In the genomic region with DNA sequence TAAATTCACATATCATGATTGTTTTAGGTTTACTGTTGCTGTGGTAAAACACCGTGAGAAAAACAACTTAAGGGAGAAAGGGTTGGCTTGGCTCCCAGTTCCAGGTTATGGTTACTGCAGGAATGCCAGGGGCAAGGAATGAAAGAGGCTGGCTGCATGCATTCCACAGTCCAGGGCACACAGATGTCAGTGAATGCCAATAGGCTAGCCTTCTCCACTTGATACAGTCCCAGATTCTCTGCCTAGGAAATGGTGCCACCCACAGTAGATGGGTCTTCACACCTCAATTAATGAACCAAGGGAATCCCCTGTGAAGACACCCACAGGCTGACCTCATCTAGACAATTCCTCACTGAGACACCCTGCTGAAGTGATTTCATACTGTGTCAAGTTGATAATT, we compare ENCODE assay signal across 18 mouse cellular contexts. TPM values are rescaled to one million over a fixed set of nuclear protein-coding genes. Genes with fewer than 3 reads are reported as not detected.
A peak's percentile ranks its signal among the peaks of the same experiment; 100 is the strongest.
DNase-seq lines count a peak whose midpoint lies in the region; ATAC-seq lines count a peak whose summit lies in the region.
"Had no signal": no experiment of that assay in that cellular context is flagged by ENCODE, and none has a peak within 500 bp of the region (broad histone marks: within the 10 kb centered on the region; RNA-seq: fewer than 3 reads in every experiment).

No protein-coding gene starts in this region.

- 74% methylated on average over 1 of the region's 1 CpGs for WGBS in hindbrain, embryonic 12.5 days
- WGBS in hindbrain, embryonic 14.5 days = 59% methylated on average over 1 of the region's 1 CpGs

- H3K4me1 ChIP-seq in hindbrain, embryonic 12.5 days = no peaks in the 10 kb centered on the region
- H3K4me1 ChIP-seq in hindbrain, embryonic 14.5 days (replicated peaks; ENCODE audit: control insufficient read depth, insufficient read depth, low read length) = no peaks in the 10 kb centered on the region
- H3K4me1 ChIP-seq: limb, embryonic 12.5 days; megakaryocyte, embryonic 14.5 days had no signal

- no peak for DNase-seq in hindbrain, embryonic 14.5 days (ENCODE audit: low spot score)
- DNase-seq in kidney, adult 8-10 months = peak; percentile 52 to 61
- no peak for DNase-seq in kidney, postnatal 4 days
- DNase-seq in Muller cell, postnatal 12 days (ENCODE audit: inconsistent ontology term) = peak; percentile 62
- DNase-seq in kidney, postnatal 36 days = peak; percentile 68 to 76
- no peak for DNase-seq in gastrocnemius, postnatal 36 days
- no peak for DNase-seq in testis, postnatal 14 days (ENCODE audit: low spot score)
- DNase-seq: adrenal gland, adult 2 months; B cell, adult 2 months; gastrocnemius, adult 2 months; heart, adult 18-20 months; heart, postnatal 36 days; right cerebral cortex, postnatal 14 days had no signal

- H3K36me3 ChIP-seq in hindbrain, embryonic 12.5 days = peaks cover 25% of the 10 kb centered on the region
- H3K36me3 ChIP-seq in hindbrain, embryonic 14.5 days (replicated peaks; ENCODE audit: control insufficient read depth, insufficient read depth) = peaks cover 19% of the 10 kb centered on the region

- H3K4me2 ChIP-seq in hindbrain, embryonic 12.5 days (replicated peaks) = no peak overlapping the region
- no peak overlapping the region for H3K4me2 ChIP-seq in hindbrain, embryonic 14.5 days (replicated peaks)
- H3K4me2 ChIP-seq: heart, embryonic 13.5 days; limb, embryonic 12.5 days had no signal

- H3K9me3 ChIP-seq in hindbrain, embryonic 12.5 days (replicated peaks) = no peaks in the 10 kb centered on the region
- H3K9me3 ChIP-seq in hindbrain, embryonic 14.5 days (ENCODE audit: control insufficient read depth, low read length) = no peaks in the 10 kb centered on the region
- H3K9me3 ChIP-seq: heart, embryonic 13.5 days; limb, embryonic 12.5 days; megakaryocyte, embryonic 14.5 days had no signal

- no peak overlapping the region for H3K27ac ChIP-seq in hindbrain, embryonic 12.5 days
- no peak overlapping the region for H3K27ac ChIP-seq in hindbrain, embryonic 14.5 days
- H3K27ac ChIP-seq: gastrocnemius, adult 2 months; heart, embryonic 13.5 days; limb, embryonic 12.5 days had no signal

- intact Hi-C loops in gastrocnemius, postnatal 36 days (cut with DNase I) = loop anchor here (5.0 kb wide), 1 partner anchor 203 kb away; no protein-coding TSS in a partner anchor

- no peaks in the 10 kb centered on the region for H3K27me3 ChIP-seq in hindbrain, embryonic 12.5 days
- H3K27me3 ChIP-seq in hindbrain, embryonic 14.5 days (ENCODE audit: control insufficient read depth, insufficient read depth, low read length) = no peaks in the 10 kb centered on the region
- H3K27me3 ChIP-seq: heart, embryonic 13.5 days; limb, embryonic 12.5 days; megakaryocyte, embryonic 14.5 days had no signal

- H3K9ac ChIP-seq in hindbrain, embryonic 12.5 days = no peak overlapping the region
- H3K9ac ChIP-seq in hindbrain, embryonic 14.5 days = no peak overlapping the region
- H3K9ac ChIP-seq: heart, embryonic 13.5 days; limb, embryonic 12.5 days had no signal

- no peak overlapping the region for H3K4me3 ChIP-seq in hindbrain, embryonic 12.5 days
- no peak overlapping the region for H3K4me3 ChIP-seq in hindbrain, embryonic 14.5 days (replicated peaks; ENCODE audit: low read length)
- H3K4me3 ChIP-seq: gastrocnemius, adult 2 months; heart, embryonic 13.5 days; limb, embryonic 12.5 days; megakaryocyte, embryonic 14.5 days had no signal

- ATAC-seq in hindbrain, embryonic 12.5 days (ENCODE audit: low FRiP score) = peak; percentile 26; the same call in 1 of the 2 replicates
- no peak for ATAC-seq in hindbrain, embryonic 14.5 days (ENCODE audit: low FRiP score)
- ATAC-seq: inflammation-experienced regulatory T-cells, adult 6 months had no signal

RNA-seq across cellular contexts. Expression of a gene that starts 12.9 kb away (rescaled TPM):
- polyA plus RNA-seq in hindbrain, embryonic 12.5 days (2016; fragmentation: Nextera tagmentation; extraction: Ambion mirVana) = 47.5 and 51.8 TPM in 2 replicates
- 27.3 and 29.9 TPM in 2 replicates for polyA plus RNA-seq in hindbrain, embryonic 14.5 days (2014; fragmentation: Nextera tagmentation; extraction: Ambion mirVana)
- 1 to 10 TPM; 2.5 to 3.4 TPM for total RNA-seq in gastrocnemius, postnatal 36 days (2021)

Comparison
In these comparisons a context has a peak if more than half of its experiments do, and no peak if none do; other contexts are left out.
1. DNase-seq: peak in kidney, adult 8-10 months (2 of 2), Muller cell, postnatal 12 days (single experiment) and kidney, postnatal 36 days (2 of 2); none in hindbrain, embryonic 14.5 days (single experiment), kidney, postnatal 4 days (0 of 2), gastrocnemius, postnatal 36 days (0 of 2) and testis, postnatal 14 days (single experiment).